Mouse (Mus musculus) myocyte (in vitro differentiated cells): Measurements from ENCODE around the gene Rspo1. TPM values are rescaled to one million over a fixed set of nuclear protein-coding genes. Genes with fewer than 3 reads are reported as not detected.

ENCODE experiments used
- H3K27me3 ChIP-seq: one replicate; pipeline ENCODE4 v1.6.1; 2011; ENCODE audit not compliant: control insufficient read depth, insufficient read depth, insufficient read length
- H3K36me3 ChIP-seq: one replicate; pipeline ENCODE4 v1.6.1; 2011; ENCODE audit not compliant: control insufficient read depth, insufficient read depth
- H3K4me2 ChIP-seq: one replicate; pipeline ENCODE4 v1.6.1; 2011; ENCODE audit warnings: low read depth, control low read depth
- H3K4me3 ChIP-seq: one replicate; pipeline ENCODE4 v1.5.1; 2011; ENCODE audit warnings: mild to moderate bottlenecking, control low read depth, moderate library complexity
- H3K79me2 ChIP-seq: one replicate; pipeline ENCODE4 v1.6.1; 2011; ENCODE audit not compliant: control insufficient read depth, insufficient read depth
- H3ac ChIP-seq: one replicate; pipeline ENCODE4 v1.6.1; 2011; ENCODE audit not compliant: control insufficient read depth, insufficient read length
- CEBPB ChIP-seq: IDR thresholded peaks from 2 replicates; pipeline ENCODE4 v1.6.1; 2011; ENCODE audit warnings: mild to moderate bottlenecking, moderate library complexity; ENCODE audit not compliant: poor library complexity, insufficient read depth, severe bottlenecking
- E2F4 ChIP-seq: IDR thresholded peaks from one replicate; pipeline ENCODE4 v1.6.1; 2011; ENCODE audit warnings: mild to moderate bottlenecking, control low read depth, moderate library complexity; ENCODE audit not compliant: insufficient read depth
- MAX ChIP-seq: IDR thresholded peaks from one replicate; pipeline ENCODE4 v1.6.1; 2011; ENCODE audit warnings: low read depth, mild to moderate bottlenecking, control low read depth
- MYOD1 ChIP-seq, 3 experiments: IDR thresholded peaks; one replicate each; pipeline ENCODE4 v1.6.1; 2011; ENCODE audit warnings: control low read depth in 2 of 3, low read depth in 2 of 3, mild to moderate bottlenecking in 2 of 3, moderate library complexity in 1 of 3; ENCODE audit not compliant: insufficient read length in 2 of 3, control insufficient read depth in 1 of 3
- MYOG ChIP-seq, 3 experiments: IDR thresholded peaks; one replicate each; pipeline ENCODE4 v1.6.1; 2011; ENCODE audit warnings: control low read depth in 2 of 3, low read depth in 2 of 3, mild to moderate bottlenecking in 2 of 3; ENCODE audit not compliant: insufficient read length in 2 of 3, control insufficient read depth in 1 of 3, insufficient read depth in 1 of 3
- POLR2A ChIP-seq: IDR thresholded peaks from one replicate; pipeline ENCODE4 v1.6.1; 2011; ENCODE audit warnings: low read depth, mild to moderate bottlenecking, control low read depth, moderate library complexity; ENCODE audit not compliant: insufficient read length
- POLR2AphosphoS2 ChIP-seq: IDR thresholded peaks from one replicate; pipeline ENCODE4 v1.6.1; 2011; ENCODE audit warnings: low read depth, control low read depth; ENCODE audit not compliant: insufficient read length
- REST ChIP-seq: IDR thresholded peaks from one replicate; pipeline ENCODE4 v1.6.1; 2011; ENCODE audit warnings: mild to moderate bottlenecking, control low read depth, moderate library complexity; ENCODE audit not compliant: insufficient read depth, insufficient read length
- SRF ChIP-seq: IDR thresholded peaks from one replicate; pipeline ENCODE4 v1.6.1; 2011; ENCODE audit warnings: low read depth; ENCODE audit not compliant: control insufficient read depth, insufficient read length
- TCF12 ChIP-seq: IDR thresholded peaks from one replicate; pipeline ENCODE4 v1.6.1; 2011; ENCODE audit warnings: mild to moderate bottlenecking, control low read depth; ENCODE audit not compliant: poor library complexity, insufficient read depth, severe bottlenecking
- TCF3 ChIP-seq: IDR thresholded peaks from one replicate; pipeline ENCODE4 v1.6.1; 2011; ENCODE audit warnings: low read depth, control low read depth; ENCODE audit not compliant: insufficient read length
- USF1 ChIP-seq: IDR thresholded peaks from one replicate; pipeline ENCODE4 v1.6.1; 2011; ENCODE audit warnings: low read depth, mild to moderate bottlenecking, control low read depth, moderate library complexity
- polyA plus RNA-seq: library from polyadenylated mRNA; unstranded; fragments of >200 nt; fragmentation: generic; extraction: Trizol; gene quantifications from one replicate; pipeline ENCODE4 v1.2.1, GENCODE M21; 2012; ENCODE audit warnings: missing spikeins

The Rspo1 gene
- polyA plus RNA-seq, 1 experiment = 0.02 TPM

DNA sequence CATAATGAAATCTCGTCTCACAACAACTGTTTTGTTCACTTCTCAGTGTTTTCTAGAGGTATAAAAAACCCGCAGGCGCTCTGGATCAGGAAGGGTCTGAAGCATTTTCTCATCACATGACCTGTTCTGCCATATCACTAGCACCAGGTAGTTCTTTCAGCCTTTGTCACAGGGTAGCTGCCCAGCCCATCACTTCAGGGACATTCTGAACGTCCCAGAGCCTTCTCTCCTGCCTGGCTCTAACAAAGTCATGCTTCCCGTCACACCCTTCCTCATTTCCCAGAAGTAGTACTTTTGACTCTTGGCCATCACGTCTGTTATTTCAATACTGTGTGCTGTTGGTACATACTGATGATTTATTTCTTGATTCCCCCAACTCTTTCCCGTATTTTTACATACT is 58.2 kb downstream of the Rspo1 start:
- no peak overlapping the region for H3K4me3 ChIP-seq
- H3K79me2 ChIP-seq = no peaks in the 10 kb centered on the region
- H3ac ChIP-seq = no peak overlapping the region
- H3K36me3 ChIP-seq = peaks cover 66% of the 10 kb centered on the region
- TF ChIP-seq MYOG (IDR thresholded peaks at IDR 0.05; ENCODE audit: control insufficient read depth in 1 of 3, insufficient read depth in 1 of 3, insufficient read length in 2 of 3, low read depth in 2 of 3) (no peak), CEBPB (no peak), MYOD1 (IDR thresholded peaks at IDR 0.05; ENCODE audit: control insufficient read depth in 1 of 3, insufficient read length in 2 of 3, low read depth in 2 of 3) (no peak), TCF3 (no peak), TCF12 (no peak), REST (no peak), POLR2AphosphoS2 (no peak), E2F4 (no peak), SRF (no peak), POLR2A (no peak)
- no peak overlapping the region for H3K4me2 ChIP-seq
- no peaks in the 10 kb centered on the region for H3K27me3 ChIP-seq

DNA sequence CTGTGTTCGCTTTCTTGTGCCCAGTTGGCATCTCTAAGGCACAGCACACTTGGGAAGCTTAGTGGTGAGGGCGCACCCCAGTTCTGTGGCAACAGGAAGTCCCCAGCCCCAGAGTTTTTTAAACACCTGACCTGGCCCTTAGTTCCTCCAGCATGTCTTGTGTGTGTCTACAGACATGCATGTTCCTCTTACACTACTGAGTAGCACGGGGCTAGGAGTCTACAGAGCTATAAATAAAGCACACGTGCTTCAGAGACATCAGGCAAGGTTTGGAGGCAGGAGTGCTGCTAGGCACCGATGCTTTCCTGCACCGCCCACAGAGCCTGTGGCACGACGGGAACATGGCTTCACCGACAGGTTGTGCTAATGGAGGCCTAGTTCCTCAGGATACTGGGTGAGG is 69.2 kb downstream of the Rspo1 start:
- H3K4me3 ChIP-seq = no peak overlapping the region
- H3K36me3 ChIP-seq = peaks cover 30% of the 10 kb centered on the region
- no peak overlapping the region for H3ac ChIP-seq
- TF ChIP-seq MYOD1 (IDR thresholded peaks at IDR 0.05; ENCODE audit: control insufficient read depth in 1 of 3, insufficient read length in 2 of 3, low read depth in 2 of 3) (no peak), TCF3 (no peak), SRF (no peak), USF1 (no peak), POLR2A (no peak), MAX (no peak), CEBPB (no peak), POLR2AphosphoS2 (no peak)
- H3K27me3 ChIP-seq = no peaks in the 10 kb centered on the region
- no peak overlapping the region for H3K4me2 ChIP-seq
- H3K79me2 ChIP-seq = no peaks in the 10 kb centered on the region

- H3K36me3 ChIP-seq = peaks cover 27% of the 10 kb centered on the region
Measured at GRCm38 (mm10) chr4:125056476-125056875, 70.2 kb downstream of the Rspo1 start.

GRCm38 (mm10) chr4:125057273-125057672 is 71.0 kb downstream of the Rspo1 start:
- no peak overlapping the region for H3ac ChIP-seq
- TF ChIP-seq TCF12 (no peak), MYOG (IDR thresholded peaks at IDR 0.05; ENCODE audit: control insufficient read depth in 1 of 3, insufficient read depth in 1 of 3, insufficient read length in 2 of 3, low read depth in 2 of 3) (no peak), POLR2AphosphoS2 (no peak), REST (no peak), TCF3 (no peak), E2F4 (no peak), MAX (no peak), SRF (no peak), POLR2A (no peak), MYOD1 (IDR thresholded peaks at IDR 0.05; ENCODE audit: control insufficient read depth in 1 of 3, insufficient read length in 2 of 3, low read depth in 2 of 3) (no peak), CEBPB (no peak)
- no peak overlapping the region for H3K4me2 ChIP-seq
- no peaks in the 10 kb centered on the region for H3K79me2 ChIP-seq
- no peak overlapping the region for H3K4me3 ChIP-seq
- H3K27me3 ChIP-seq = no peaks in the 10 kb centered on the region
- peaks cover 25% of the 10 kb centered on the region for H3K36me3 ChIP-seq

More at GRCm38 (mm10) chr4:125056476-125056875, 70.2 kb downstream of the Rspo1 start:
- TF ChIP-seq TCF3 = no peak
- no peak for TF ChIP-seq MYOD1 (IDR thresholded peaks at IDR 0.05; ENCODE audit: control insufficient read depth in 1 of 3, insufficient read length in 2 of 3, low read depth in 2 of 3)
- no peak for TF ChIP-seq USF1
- no peak for TF ChIP-seq MYOG (IDR thresholded peaks at IDR 0.05; ENCODE audit: control insufficient read depth in 1 of 3, insufficient read depth in 1 of 3, insufficient read length in 2 of 3, low read depth in 2 of 3)
- no peak for TF ChIP-seq POLR2AphosphoS2
- no peak for TF ChIP-seq MAX
- TF ChIP-seq SRF = no peak
- TF ChIP-seq E2F4 = no peak
- no peak for TF ChIP-seq CEBPB
- TF ChIP-seq POLR2A = no peak
- no peak for TF ChIP-seq REST
- no peak for TF ChIP-seq TCF12
- H3ac ChIP-seq = no peak overlapping the region
- no peak overlapping the region for H3K4me2 ChIP-seq
- H3K27me3 ChIP-seq = no peaks in the 10 kb centered on the region
- H3K4me3 ChIP-seq = no peak overlapping the region
- no peaks in the 10 kb centered on the region for H3K79me2 ChIP-seq

GRCm38 (mm10) chr4:125058033-125058432 is 71.8 kb downstream of the Rspo1 start:
- H3ac ChIP-seq = no peak overlapping the region
- H3K4me3 ChIP-seq = no peak overlapping the region
- H3K79me2 ChIP-seq = no peaks in the 10 kb centered on the region
- no peak overlapping the region for H3K4me2 ChIP-seq
- no peaks in the 10 kb centered on the region for H3K27me3 ChIP-seq
- H3K36me3 ChIP-seq = peaks cover 21% of the 10 kb centered on the region
- no peak for TF ChIP-seq POLR2AphosphoS2
- TF ChIP-seq MAX = no peak
- no peak for TF ChIP-seq E2F4
- no peak for TF ChIP-seq CEBPB
- TF ChIP-seq SRF = no peak
- no peak for TF ChIP-seq USF1
- TF ChIP-seq REST = no peak
- TF ChIP-seq TCF3 = no peak
- no peak for TF ChIP-seq POLR2A
- TF ChIP-seq TCF12 = no peak
- no peak for TF ChIP-seq MYOD1 (IDR thresholded peaks at IDR 0.05; ENCODE audit: control insufficient read depth in 1 of 3, insufficient read length in 2 of 3, low read depth in 2 of 3)
- TF ChIP-seq MYOG (IDR thresholded peaks at IDR 0.05; ENCODE audit: control insufficient read depth in 1 of 3, insufficient read depth in 1 of 3, insufficient read length in 2 of 3, low read depth in 2 of 3) = no peak
